Comparison of ENCODE assay signal across 9 mouse cellular contexts in genomic region chr14:46635322-46635721, GRCm38 (mm10).
A peak's percentile ranks its signal among the peaks of the same experiment; 100 is the strongest.
DNase-seq lines count a peak whose midpoint lies in the region; ATAC-seq and TF ChIP-seq lines count a peak whose summit lies in the region.
"Had no signal": no experiment of that assay in that cellular context is flagged by ENCODE, and none has a peak within 500 bp of the region (broad histone marks: within the 10 kb centered on the region; RNA-seq: fewer than 3 reads in every experiment).

No protein-coding gene starts in this region.

- H3K27me3 ChIP-seq in C2C12 (ENCODE audit: control insufficient read depth, insufficient read depth, insufficient read length), result no peaks in the 10 kb centered on the region
- no peaks in the 10 kb centered on the region; the same call in 1 of the 2 replicates for H3K27me3 ChIP-seq in heart, embryonic 13.5 days (replicated peaks)
- no peaks in the 10 kb centered on the region for H3K27me3 ChIP-seq in lung, embryonic 14.5 days (ENCODE audit: insufficient read depth, low read length)

- H3K36me3 ChIP-seq in C2C12 (ENCODE audit: control insufficient read depth, insufficient read depth), result no peaks in the 10 kb centered on the region
- no peaks in the 10 kb centered on the region for H3K36me3 ChIP-seq in heart, embryonic 13.5 days
- H3K36me3 ChIP-seq in lung, embryonic 14.5 days (ENCODE audit: insufficient read depth), result no peaks in the 10 kb centered on the region

- no peak for TF ChIP-seq CTCF in C2C12 (IDR thresholded peaks at IDR 0.05; ENCODE audit: control insufficient read depth, insufficient read depth, insufficient read length)
- TF ChIP-seq CTCF in lung, embryonic 14.5 days (IDR thresholded peaks at IDR 0.05; ENCODE audit: low read depth), result no peak

- intact Hi-C loops in left cerebral cortex, postnatal 4 days (cut with DNase I), result no loop called here

- no peak overlapping the region for H3K9ac ChIP-seq in heart, embryonic 13.5 days
- no peak overlapping the region for H3K9ac ChIP-seq in lung, embryonic 14.5 days
- H3K9ac ChIP-seq: hindbrain, embryonic 14.5 days had no signal

- no peaks in the 10 kb centered on the region for H3K79me2 ChIP-seq in C2C12 (ENCODE audit: control insufficient read depth, insufficient read depth)

- H3K27ac ChIP-seq in heart, embryonic 13.5 days (replicated peaks), result peak overlapping the region; percentile 9; the same call in 1 of the 2 replicates
- peak overlapping the region; percentile 66; the same call in 1 of the 2 replicates for H3K27ac ChIP-seq in lung, embryonic 14.5 days (ENCODE audit: low read depth)
- H3K27ac ChIP-seq: hindbrain, embryonic 14.5 days had no signal

- ATAC-seq in heart, embryonic 13.5 days (ENCODE audit: extremely low read depth, insufficient number of reproducible peaks, low FRiP score, low TSS enrichment), result no peak
- ATAC-seq in lung, embryonic 14.5 days (ENCODE audit: insufficient read depth), result peak; percentile 63; the same call in 1 of the 2 replicates
- ATAC-seq: forebrain, embryonic 14.5 days had no signal

- H3K4me1 ChIP-seq in heart, embryonic 13.5 days, result peaks cover 10% of the 10 kb centered on the region
- H3K4me1 ChIP-seq in lung, embryonic 14.5 days (ENCODE audit: insufficient read depth), result 0 out of 2 replicates have a peak, but pooled peaks cover 10% of the 10 kb centered on the region

- H3ac ChIP-seq in C2C12 (ENCODE audit: control insufficient read depth, insufficient read length, low read depth), result no peak overlapping the region

- 0 out of 2 replicates have a peak, but pooled peaks cover 4% of the 10 kb centered on the region for H3K9me3 ChIP-seq in heart, embryonic 13.5 days
- no peaks in the 10 kb centered on the region for H3K9me3 ChIP-seq in lung, embryonic 14.5 days (ENCODE audit: low read depth, low read length)

- H3K79me3 ChIP-seq in C2C12 (ENCODE audit: low read depth), result no peaks in the 10 kb centered on the region

- DNase-seq in adipocyte (ENCODE audit: low spot score), result peak; percentile 19
- peak; percentile 45 for DNase-seq in lung, embryonic 14.5 days
- DNase-seq in right cerebral cortex, postnatal 25 days, result no peak
- no peak for DNase-seq in left cerebral cortex, postnatal 4 days
- no peak for DNase-seq in urinary bladder, postnatal 14 days (ENCODE audit: low spot score)

- no peak overlapping the region for H3K4me2 ChIP-seq in heart, embryonic 13.5 days
- no peak overlapping the region for H3K4me2 ChIP-seq in lung, embryonic 14.5 days
- H3K4me2 ChIP-seq: hindbrain, embryonic 14.5 days had no signal

- 47% methylated on average over 3 of the region's 3 CpGs for WGBS in heart, embryonic 13.5 days
- WGBS in lung, embryonic 14.5 days, result 55% methylated on average over 3 of the region's 3 CpGs

- H3K4me3 ChIP-seq in C2C12 (ENCODE audit: insufficient read depth, poor library complexity, severe bottlenecking), result no peak overlapping the region
- H3K4me3 ChIP-seq in heart, embryonic 13.5 days, result no peak overlapping the region
- no peak overlapping the region for H3K4me3 ChIP-seq in lung, embryonic 14.5 days (ENCODE audit: low read depth, low read length)

TF ChIP-seq in C2C12, 6 proteins besides CTCF, POLR2A, EP300 and RAD21:
- TF ChIP-seq MYOD1 (IDR thresholded peaks at IDR 0.05; ENCODE audit: control insufficient read depth, insufficient read length, low read depth), result peak; percentile 39
- no peak for TF ChIP-seq USF1 (IDR thresholded peaks at IDR 0.05; ENCODE audit: low read depth)
- peak; percentile 54 for TF ChIP-seq MAX (IDR thresholded peaks at IDR 0.05)
- peak; percentile 82 for TF ChIP-seq FOSL1 (IDR thresholded peaks at IDR 0.05; ENCODE audit: insufficient read depth, low read length, poor library complexity, severe bottlenecking)

Comparison
In these comparisons a context has a peak if more than half of its experiments do, and no peak if none do; other contexts are left out.
1. DNase-seq: peak in adipocyte (single experiment) and lung, embryonic 14.5 days (single experiment); none in right cerebral cortex, postnatal 25 days (single experiment), left cerebral cortex, postnatal 4 days (single experiment) and urinary bladder, postnatal 14 days (single experiment).